Mouse (Mus musculus): Measurements from ENCODE around the gene Prrt1.
A peak's percentile ranks its signal among the peaks of the same experiment; 100 is the strongest.

Gene Prrt1

GRCm38 (mm10) chr17:34650781-34651180 is 21.4 kb downstream of the Prrt1 start:
- no peak for DNase-seq (ENCODE audit: inconsistent ontology term)

- peak; percentile 54 for DNase-seq (ENCODE audit: inconsistent ontology term)
These were observed 22.3 kb downstream of the Prrt1 start for GRCm38 (mm10) chr17:34651507-34652221.

GRCm38 (mm10) chr17:34652546-34652945 is 23.2 kb downstream of the Prrt1 start:
- no peak for DNase-seq (ENCODE audit: inconsistent ontology term)

- no peak for DNase-seq (ENCODE audit: inconsistent ontology term)
These were observed 23.7 kb downstream of the Prrt1 start for GRCm38 (mm10) chr17:34652985-34653384.

GRCm38 (mm10) chr17:34653746-34654285 is 24.5 kb downstream of the Prrt1 start:
- peak; percentile 33 for DNase-seq (ENCODE audit: inconsistent ontology term)

GRCm38 (mm10) chr17:34654392-34654791 is 25.1 kb downstream of the Prrt1 start:
- DNase-seq (ENCODE audit: inconsistent ontology term), result no peak

GRCm38 (mm10) chr17:34655160-34655559 is 25.8 kb downstream of the Prrt1 start:
- no peak for DNase-seq (ENCODE audit: inconsistent ontology term)

GRCm38 (mm10) chr17:34655581-34655991 is 26.3 kb downstream of the Prrt1 start:
- peak; percentile 97 for DNase-seq (ENCODE audit: inconsistent ontology term)

- no peak for DNase-seq (ENCODE audit: inconsistent ontology term)
These were observed 27.3 kb downstream of the Prrt1 start for GRCm38 (mm10) chr17:34656666-34657065.

GRCm38 (mm10) chr17:34657271-34657670 is 27.9 kb downstream of the Prrt1 start:
- DNase-seq (ENCODE audit: inconsistent ontology term), result no peak

GRCm38 (mm10) chr17:34658145-34658544 is 28.8 kb downstream of the Prrt1 start:
- DNase-seq (ENCODE audit: inconsistent ontology term), result no peak

GRCm38 (mm10) chr17:34658591-34658990 is 29.3 kb downstream of the Prrt1 start:
- DNase-seq (ENCODE audit: inconsistent ontology term), result no peak

- DNase-seq (ENCODE audit: inconsistent ontology term), result peak; percentile 36
These were observed 30.0 kb downstream of the Prrt1 start for GRCm38 (mm10) chr17:34659181-34659896.

- no peak for DNase-seq (ENCODE audit: inconsistent ontology term)
These were observed 30.5 kb downstream of the Prrt1 start for GRCm38 (mm10) chr17:34659897-34660214.

- DNase-seq (ENCODE audit: inconsistent ontology term), result no peak
These were observed 31.0 kb downstream of the Prrt1 start for GRCm38 (mm10) chr17:34660259-34660820.

GRCm38 (mm10) chr17:34661121-34661591 is 31.8 kb downstream of the Prrt1 start:
- DNase-seq (ENCODE audit: inconsistent ontology term), result peak; percentile 62

- no peak for DNase-seq (ENCODE audit: inconsistent ontology term)
These were observed 33.1 kb downstream of the Prrt1 start for GRCm38 (mm10) chr17:34662468-34662867.

GRCm38 (mm10) chr17:34662978-34663377 is 33.6 kb downstream of the Prrt1 start:
- no peak for DNase-seq (ENCODE audit: inconsistent ontology term)

GRCm38 (mm10) chr17:34663558-34663957 is 34.2 kb downstream of the Prrt1 start:
- DNase-seq (ENCODE audit: inconsistent ontology term), result no peak

GRCm38 (mm10) chr17:34664472-34664871 is 35.1 kb downstream of the Prrt1 start:
- DNase-seq (ENCODE audit: inconsistent ontology term), result no peak

- no peak for DNase-seq (ENCODE audit: inconsistent ontology term)
These were observed 40.9 kb downstream of the Prrt1 start, which contains the start of gene Tnxb for GRCm38 (mm10) chr17:34670235-34670634. Gene Tnxb, plus strand, starts transcription at chr17:34670535.
